34 mouse cellular contexts compared by ENCODE assay signal in the genomic region with DNA sequence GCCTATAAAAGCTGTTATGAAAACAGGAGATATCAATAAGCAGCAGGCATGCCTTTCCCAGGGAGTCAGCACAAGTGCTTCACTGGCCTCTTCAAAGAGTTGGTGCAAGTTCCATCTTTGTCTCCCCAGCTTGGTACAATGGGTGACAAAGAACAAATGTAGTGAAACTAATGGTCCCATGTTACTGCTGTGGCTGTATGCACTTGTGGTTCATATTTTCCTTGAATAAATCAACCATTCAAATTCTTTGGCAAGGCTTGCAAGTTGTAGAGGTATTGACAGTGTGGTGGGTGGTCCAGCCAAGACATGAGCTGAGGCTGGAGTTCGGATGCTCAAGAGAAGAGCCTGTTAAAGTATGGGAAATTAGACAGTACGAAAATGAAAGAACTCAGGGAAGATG.
"Had no signal": no experiment of that assay in that cellular context is flagged by ENCODE, and none has a peak within 500 bp of the region (broad histone marks: within the 10 kb centered on the region; RNA-seq: fewer than 3 reads in every experiment).

No protein-coding gene starts in this region.

- H3K27ac ChIP-seq: heart, embryonic 10.5 days; heart, embryonic 13.5 days; heart, embryonic 15.5 days; hindbrain, embryonic 10.5 days; hindbrain, embryonic 13.5 days; hindbrain, embryonic 14.5 days; hindbrain, embryonic 15.5 days; intestine, embryonic 15.5 days; kidney, embryonic 15.5 days; kidney, postnatal 0 days; layer of hippocampus, adult 2 months; left cerebral cortex, adult 2 months had no signal

- H3K4me1 ChIP-seq: heart, embryonic 10.5 days; heart, embryonic 12.5 days; heart, embryonic 13.5 days; heart, embryonic 15.5 days; hindbrain, embryonic 10.5 days; hindbrain, embryonic 13.5 days; hindbrain, embryonic 15.5 days; intestine, embryonic 15.5 days; kidney, embryonic 15.5 days had no signal

- H3K9ac ChIP-seq: heart, embryonic 12.5 days; heart, embryonic 13.5 days; heart, embryonic 15.5 days; hindbrain, embryonic 13.5 days; hindbrain, embryonic 14.5 days; hindbrain, embryonic 15.5 days; intestine, embryonic 15.5 days; kidney, embryonic 15.5 days had no signal

- H3K4me3 ChIP-seq: heart, embryonic 10.5 days; heart, embryonic 12.5 days; heart, embryonic 13.5 days; heart, embryonic 15.5 days; hindbrain, embryonic 10.5 days; hindbrain, embryonic 13.5 days; hindbrain, embryonic 15.5 days; intestine, embryonic 15.5 days; kidney, embryonic 15.5 days; layer of hippocampus, adult 2 months; left cerebral cortex, adult 2 months had no signal

- H3K27me3 ChIP-seq: heart, embryonic 12.5 days; heart, embryonic 13.5 days; heart, embryonic 15.5 days; hindbrain, embryonic 13.5 days; hindbrain, embryonic 15.5 days; intestine, embryonic 15.5 days; kidney, embryonic 15.5 days had no signal

- ATAC-seq: hindbrain, embryonic 16.5 days; inflammation-experienced regulatory T-cells, adult 6 months; intestine, embryonic 15.5 days; intestine, embryonic 16.5 days; intestine, postnatal 0 days had no signal

- H3K36me3 ChIP-seq: heart, embryonic 10.5 days; heart, embryonic 12.5 days; heart, embryonic 13.5 days; heart, embryonic 15.5 days; hindbrain, embryonic 10.5 days; hindbrain, embryonic 13.5 days; hindbrain, embryonic 15.5 days; intestine, embryonic 15.5 days; kidney, embryonic 15.5 days had no signal

- H3K4me2 ChIP-seq: heart, embryonic 11.5 days; heart, embryonic 12.5 days; heart, embryonic 13.5 days; heart, embryonic 15.5 days; hindbrain, embryonic 13.5 days; hindbrain, embryonic 14.5 days; hindbrain, embryonic 15.5 days; intestine, embryonic 15.5 days; kidney, embryonic 15.5 days had no signal

- H3K9me3 ChIP-seq: heart, embryonic 10.5 days; heart, embryonic 12.5 days; heart, embryonic 13.5 days; heart, embryonic 15.5 days; hindbrain, embryonic 10.5 days; hindbrain, embryonic 13.5 days; hindbrain, embryonic 15.5 days; intestine, embryonic 15.5 days; kidney, embryonic 15.5 days had no signal

- DNase-seq: heart, postnatal 10 days; heart, postnatal 14 days; heart, postnatal 36 days; heart, postnatal 4 days; kidney, adult 11 months; kidney, adult 18-20 months; kidney, adult 2 months; kidney, adult 8-10 months; kidney, adult 9 months; kidney, postnatal 10 days; kidney, postnatal 14 days; kidney, postnatal 25 days; kidney, postnatal 36 days; kidney, postnatal 4 days; layer of hippocampus, adult 9-11 months; layer of hippocampus, postnatal 36 days had no signal
